Mouse (Mus musculus): ENCODE measurements at regions not wholly inside any gene's neighbourhood (a gene's known extent, or its start where the extent isn't known, plus 50 kb on each side); places are given as distances from the start of the nearest gene placed in this dataset.

DNA sequence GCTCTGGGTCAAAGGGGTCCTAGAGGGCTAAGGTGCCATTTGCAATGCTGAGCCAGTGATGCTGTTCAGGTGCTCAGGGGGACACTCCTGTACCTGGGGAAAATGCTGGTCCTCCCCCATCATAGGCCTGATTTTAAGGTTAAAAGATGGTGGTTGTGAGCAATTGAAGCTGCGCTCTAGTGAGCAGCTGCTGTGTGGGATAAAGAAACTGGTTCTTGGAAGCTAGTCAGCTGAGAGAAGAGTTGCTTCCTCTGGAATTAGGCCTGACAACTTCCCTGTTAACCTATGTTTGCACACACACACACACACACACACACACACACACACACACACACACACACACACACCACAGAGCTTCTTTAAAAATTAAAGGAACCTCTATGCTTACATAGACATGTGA is 428.9 kb upstream of the Gm11042 start:
- Histone ChIP-seq H3K9ac (replicated peaks; ENCODE audit: low read length) (no peak overlapping the region), H3K4me1 (ENCODE audit: control insufficient read depth, insufficient read depth, low read length) (no peaks in the 10 kb centered on the region), H3K27ac (replicated peaks; ENCODE audit: low read depth, low read length) (no peak overlapping the region), H3K4me3 (ENCODE audit: low read depth, low read length) (no peak overlapping the region), H3K4me2 (ENCODE audit: low read depth, low read length) (no peak overlapping the region), H3K9me3 (replicated peaks; ENCODE audit: control insufficient read depth, low read length) (no peaks in the 10 kb centered on the region), H3K36me3 (replicated peaks; ENCODE audit: control insufficient read depth, insufficient read depth, low read depth, low read length) (no peaks in the 10 kb centered on the region), H3K27me3 (ENCODE audit: control insufficient read depth, insufficient read depth, low read length) (no peaks in the 10 kb centered on the region)
- WGBS: 91% methylated on average over 1 of the region's 1 CpGs
- ATAC-seq (replicated peaks; ENCODE audit: insufficient number of reproducible peaks, low FRiP score, low TSS enrichment, low read depth): no peak
- DNase-seq (ENCODE audit: low spot score): no peak

DNA sequence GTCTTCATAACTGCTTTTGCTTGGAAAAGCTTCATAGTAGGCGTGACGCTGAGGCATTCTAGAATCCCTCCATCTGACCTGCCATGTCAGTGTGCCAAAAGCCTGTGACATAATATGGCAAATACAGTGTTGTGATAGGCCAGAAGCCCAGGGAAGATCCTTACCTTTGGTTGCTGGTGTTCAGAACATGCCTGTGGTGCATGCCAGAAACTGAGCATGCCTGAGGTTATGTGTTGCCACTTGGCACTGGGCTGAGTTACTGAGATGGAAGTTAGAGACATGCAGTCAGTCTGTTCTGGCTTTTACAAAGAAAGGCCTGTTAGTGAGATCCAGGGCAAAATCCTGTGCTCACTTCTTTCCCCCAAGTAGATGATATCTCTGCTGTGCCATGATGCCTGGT is 412.7 kb upstream of the Gm11042 start:
- 85% methylated on average over 2 of the region's 2 CpGs for WGBS
- H3K4me3 ChIP-seq (ENCODE audit: low read depth, low read length): no peak overlapping the region
- H3K36me3 ChIP-seq (replicated peaks; ENCODE audit: control insufficient read depth, insufficient read depth, low read depth, low read length): no peaks in the 10 kb centered on the region
- H3K27ac ChIP-seq (replicated peaks; ENCODE audit: low read depth, low read length): no peak overlapping the region
- H3K4me2 ChIP-seq (ENCODE audit: low read depth, low read length): no peak overlapping the region
- DNase-seq (ENCODE audit: low spot score) (no peak), ATAC-seq (replicated peaks; ENCODE audit: insufficient number of reproducible peaks, low FRiP score, low TSS enrichment, low read depth) (no peak)
- H3K9me3 ChIP-seq (replicated peaks; ENCODE audit: control insufficient read depth, low read length): no peaks in the 10 kb centered on the region
- H3K9ac ChIP-seq (replicated peaks; ENCODE audit: low read length): no peak overlapping the region
- H3K27me3 ChIP-seq (ENCODE audit: control insufficient read depth, insufficient read depth, low read length): no peaks in the 10 kb centered on the region
- no peaks in the 10 kb centered on the region for H3K4me1 ChIP-seq (ENCODE audit: control insufficient read depth, insufficient read depth, low read length)

DNA sequence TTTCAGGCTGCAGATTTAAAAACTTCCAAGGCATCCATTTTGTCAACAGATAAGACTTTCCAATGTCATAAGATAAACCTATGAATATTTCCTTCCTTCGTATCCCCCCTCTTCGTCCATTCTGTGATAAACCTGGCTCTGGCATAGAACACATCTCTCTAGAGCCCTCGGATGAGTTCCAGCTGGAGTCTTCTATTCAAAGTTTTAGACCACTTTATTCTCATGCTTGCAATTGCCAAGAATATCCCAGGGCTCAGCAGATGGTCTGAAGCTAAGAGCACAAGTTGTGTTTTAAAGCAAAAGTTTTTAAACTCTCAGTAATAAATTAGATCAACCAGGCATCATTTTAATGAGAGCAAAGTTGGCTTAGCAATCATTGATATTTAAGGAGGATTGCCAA is 363.0 kb upstream of the Gm11042 start:
- Histone ChIP-seq H3K4me1 (ENCODE audit: control insufficient read depth, insufficient read depth, low read length) (no peaks in the 10 kb centered on the region), H3K9me3 (replicated peaks; ENCODE audit: control insufficient read depth, low read length) (no peaks in the 10 kb centered on the region), H3K4me3 (ENCODE audit: low read depth, low read length) (no peak overlapping the region), H3K9ac (replicated peaks; ENCODE audit: low read length) (no peak overlapping the region), H3K36me3 (replicated peaks; ENCODE audit: control insufficient read depth, insufficient read depth, low read depth, low read length) (no peaks in the 10 kb centered on the region), H3K27me3 (ENCODE audit: control insufficient read depth, insufficient read depth, low read length) (no peaks in the 10 kb centered on the region), H3K4me2 (ENCODE audit: low read depth, low read length) (no peak overlapping the region), H3K27ac (replicated peaks; ENCODE audit: low read depth, low read length) (no peak overlapping the region)
- no peak for ATAC-seq (replicated peaks; ENCODE audit: insufficient number of reproducible peaks, low FRiP score, low TSS enrichment, low read depth)
- DNase-seq (ENCODE audit: low spot score): no peak
- 91% methylated on average over 3 of the region's 3 CpGs for WGBS

DNA sequence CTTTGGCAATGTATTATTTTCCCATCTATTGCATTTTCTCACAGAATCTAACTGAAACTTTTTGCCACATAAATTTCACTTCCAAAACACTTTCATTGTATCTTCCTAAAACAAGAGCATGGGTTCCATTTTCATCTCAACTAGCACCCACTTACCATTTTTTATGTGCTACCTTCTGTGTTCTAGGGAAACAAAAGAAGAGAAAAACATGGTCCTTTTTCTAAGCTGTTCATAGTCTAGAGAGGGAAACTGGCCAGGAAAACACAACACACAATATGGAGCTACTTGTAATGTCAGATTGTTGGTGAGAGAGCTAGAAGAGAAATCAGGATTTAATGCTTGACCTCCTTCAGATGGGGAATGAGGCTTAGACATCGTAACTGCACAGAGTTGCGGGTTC is 361.6 kb upstream of the Gm11042 start:
- Histone ChIP-seq H3K27me3 (ENCODE audit: control insufficient read depth, insufficient read depth, low read length) (no peaks in the 10 kb centered on the region), H3K4me2 (ENCODE audit: low read depth, low read length) (no peak overlapping the region), H3K4me3 (ENCODE audit: low read depth, low read length) (no peak overlapping the region), H3K4me1 (ENCODE audit: control insufficient read depth, insufficient read depth, low read length) (no peaks in the 10 kb centered on the region), H3K9me3 (replicated peaks; ENCODE audit: control insufficient read depth, low read length) (no peaks in the 10 kb centered on the region), H3K27ac (replicated peaks; ENCODE audit: low read depth, low read length) (no peak overlapping the region), H3K9ac (replicated peaks; ENCODE audit: low read length) (no peak overlapping the region), H3K36me3 (replicated peaks; ENCODE audit: control insufficient read depth, insufficient read depth, low read depth, low read length) (no peaks in the 10 kb centered on the region)
- DNase-seq (ENCODE audit: low spot score) (no peak), ATAC-seq (replicated peaks; ENCODE audit: insufficient number of reproducible peaks, low FRiP score, low TSS enrichment, low read depth) (no peak)
- 81% methylated on average over 2 of the region's 2 CpGs for WGBS

DNA sequence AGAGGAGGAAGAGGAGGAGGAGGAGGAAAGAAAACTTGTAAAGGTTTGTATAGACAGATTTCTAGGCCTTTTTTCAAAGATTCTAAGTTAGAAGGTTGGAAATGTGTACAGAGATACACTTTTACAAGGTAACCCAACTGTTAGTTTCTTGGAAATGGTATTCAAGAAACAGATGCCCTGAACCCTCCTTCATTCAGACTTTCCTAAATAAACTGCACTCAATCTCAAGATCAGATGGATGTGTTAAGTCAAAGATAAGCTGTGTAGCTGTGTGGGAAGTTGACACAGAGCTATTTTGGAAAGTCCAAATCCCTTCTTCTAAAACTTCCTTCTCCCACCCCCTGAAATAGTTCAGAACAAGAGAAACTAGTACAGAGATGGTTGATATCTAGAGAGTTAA is 342.2 kb upstream of the Gm11042 start:
- no peak for ATAC-seq (replicated peaks; ENCODE audit: insufficient number of reproducible peaks, low FRiP score, low TSS enrichment, low read depth)
- no peaks in the 10 kb centered on the region for H3K9me3 ChIP-seq (replicated peaks; ENCODE audit: control insufficient read depth, low read length)
- no peak overlapping the region for H3K4me3 ChIP-seq (ENCODE audit: low read depth, low read length)
- H3K4me2 ChIP-seq (ENCODE audit: low read depth, low read length): no peak overlapping the region
- H3K27me3 ChIP-seq (ENCODE audit: control insufficient read depth, insufficient read depth, low read length): no peaks in the 10 kb centered on the region
- H3K36me3 ChIP-seq (replicated peaks; ENCODE audit: control insufficient read depth, insufficient read depth, low read depth, low read length): no peaks in the 10 kb centered on the region
- no peak overlapping the region for H3K9ac ChIP-seq (replicated peaks; ENCODE audit: low read length)
- no peak overlapping the region for H3K27ac ChIP-seq (replicated peaks; ENCODE audit: low read depth, low read length)
- DNase-seq (ENCODE audit: low spot score): no peak
- no peaks in the 10 kb centered on the region for H3K4me1 ChIP-seq (ENCODE audit: control insufficient read depth, insufficient read depth, low read length)

DNA sequence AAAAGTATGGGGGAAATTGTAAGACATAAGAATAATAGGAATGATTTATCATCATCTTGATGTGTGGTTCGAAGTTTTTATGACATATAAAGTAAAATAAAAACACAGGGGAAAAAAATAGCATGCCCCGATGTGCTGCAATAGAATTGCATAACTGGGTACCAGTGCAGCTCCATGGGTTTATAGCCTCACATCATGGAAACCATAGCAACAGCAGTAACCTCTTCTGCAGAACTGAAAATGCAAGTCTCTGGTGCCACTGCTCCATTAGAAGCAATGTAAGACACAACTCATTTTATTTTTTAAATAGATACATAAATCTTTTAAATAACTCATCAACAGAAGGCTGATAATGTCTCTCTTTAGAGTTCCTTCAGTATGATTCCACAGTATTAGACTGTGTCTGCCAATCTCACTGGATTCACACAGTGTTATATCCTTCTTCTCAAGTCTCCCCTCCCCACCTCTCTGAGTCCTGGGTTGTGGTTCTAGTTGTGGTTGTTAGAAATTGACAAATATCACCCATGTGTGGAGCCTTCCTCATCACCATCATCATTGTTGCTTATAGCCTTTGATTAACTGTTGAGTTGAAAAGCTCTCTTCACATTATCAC is 340.9 kb upstream of the Gm11042 start:
- no peaks in the 10 kb centered on the region for H3K9me3 ChIP-seq (replicated peaks; ENCODE audit: control insufficient read depth, low read length)
- H3K27me3 ChIP-seq (ENCODE audit: control insufficient read depth, insufficient read depth, low read length): no peaks in the 10 kb centered on the region
- no peak overlapping the region for H3K27ac ChIP-seq (replicated peaks; ENCODE audit: low read depth, low read length)
- no peak for ATAC-seq (replicated peaks; ENCODE audit: insufficient number of reproducible peaks, low FRiP score, low TSS enrichment, low read depth)
- no peak overlapping the region for H3K4me3 ChIP-seq (ENCODE audit: low read depth, low read length)
- no peaks in the 10 kb centered on the region for H3K4me1 ChIP-seq (ENCODE audit: control insufficient read depth, insufficient read depth, low read length)
- H3K36me3 ChIP-seq (replicated peaks; ENCODE audit: control insufficient read depth, insufficient read depth, low read depth, low read length): no peaks in the 10 kb centered on the region
- H3K9ac ChIP-seq (replicated peaks; ENCODE audit: low read length): no peak overlapping the region
- no peak overlapping the region for H3K4me2 ChIP-seq (ENCODE audit: low read depth, low read length)
- no peak for DNase-seq (ENCODE audit: low spot score)
- 72% methylated on average over 2 of the region's 2 CpGs for WGBS

DNA sequence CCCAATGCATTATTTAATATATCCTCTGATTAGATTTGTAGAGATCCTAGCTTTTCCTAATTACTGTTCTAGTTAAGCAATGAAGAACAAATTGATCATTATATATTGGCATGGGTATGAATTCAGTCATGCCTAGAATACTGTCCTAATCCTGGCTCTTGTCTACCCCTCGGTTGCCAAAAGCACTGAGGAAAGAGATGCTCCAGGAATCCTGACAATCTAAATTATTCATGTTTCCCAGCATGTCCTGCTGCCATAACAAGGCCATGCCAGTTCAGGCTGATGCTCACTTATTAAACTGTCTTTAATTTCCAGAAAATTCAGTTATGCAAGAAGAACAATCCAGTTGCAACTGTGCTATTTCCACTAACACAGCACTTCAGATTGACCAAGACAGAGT is 335.1 kb upstream of the Gm11042 start:
- Histone ChIP-seq H3K9me3 (replicated peaks; ENCODE audit: control insufficient read depth, low read length) (no peaks in the 10 kb centered on the region), H3K9ac (replicated peaks; ENCODE audit: low read length) (no peak overlapping the region), H3K36me3 (replicated peaks; ENCODE audit: control insufficient read depth, insufficient read depth, low read depth, low read length) (no peaks in the 10 kb centered on the region), H3K27ac (replicated peaks; ENCODE audit: low read depth, low read length) (no peak overlapping the region), H3K27me3 (ENCODE audit: control insufficient read depth, insufficient read depth, low read length) (no peaks in the 10 kb centered on the region), H3K4me3 (ENCODE audit: low read depth, low read length) (no peak overlapping the region), H3K4me2 (ENCODE audit: low read depth, low read length) (no peak overlapping the region), H3K4me1 (ENCODE audit: control insufficient read depth, insufficient read depth, low read length) (no peaks in the 10 kb centered on the region)
- WGBS: 71% methylated on average over 1 of the region's 1 CpGs
- ATAC-seq (replicated peaks; ENCODE audit: insufficient number of reproducible peaks, low FRiP score, low TSS enrichment, low read depth): no peak
- no peak for DNase-seq (ENCODE audit: low spot score)

DNA sequence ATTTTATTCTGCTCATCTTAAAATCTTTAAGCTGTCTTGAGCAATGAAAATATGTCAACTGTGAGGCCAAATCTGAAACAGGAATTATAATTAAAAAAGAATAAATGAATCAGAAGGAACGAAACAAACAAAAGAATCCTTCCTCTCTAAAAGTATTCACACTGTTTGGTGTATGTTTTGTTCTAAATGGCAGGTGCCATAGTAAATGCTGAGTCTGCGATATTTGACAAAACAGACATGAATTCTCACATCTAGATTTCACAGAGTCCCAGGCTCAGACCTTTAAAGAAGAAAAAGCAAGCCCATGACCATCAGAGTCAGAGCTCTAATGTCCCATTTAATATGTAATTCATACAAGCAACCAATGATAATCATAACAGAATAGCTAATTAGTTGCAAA is 316.6 kb upstream of the Gm11042 start:
- 80% methylated on average over 2 of the region's 2 CpGs for WGBS
- no peak overlapping the region for H3K4me2 ChIP-seq (ENCODE audit: low read depth, low read length)
- DNase-seq (ENCODE audit: low spot score): no peak

More for the DNA sequence above, 316.6 kb upstream of the Gm11042 start:
- H3K27me3 ChIP-seq (ENCODE audit: control insufficient read depth, insufficient read depth, low read length): no peaks in the 10 kb centered on the region
- H3K27ac ChIP-seq (replicated peaks; ENCODE audit: low read depth, low read length): no peak overlapping the region
- H3K9me3 ChIP-seq (replicated peaks; ENCODE audit: control insufficient read depth, low read length): no peaks in the 10 kb centered on the region
- H3K4me1 ChIP-seq (ENCODE audit: control insufficient read depth, insufficient read depth, low read length): no peaks in the 10 kb centered on the region
- no peak overlapping the region for H3K4me3 ChIP-seq (ENCODE audit: low read depth, low read length)
- ATAC-seq (replicated peaks; ENCODE audit: insufficient number of reproducible peaks, low FRiP score, low TSS enrichment, low read depth): no peak
- H3K9ac ChIP-seq (replicated peaks; ENCODE audit: low read length): no peak overlapping the region
- H3K36me3 ChIP-seq (replicated peaks; ENCODE audit: control insufficient read depth, insufficient read depth, low read depth, low read length): no peaks in the 10 kb centered on the region
